Mouse (Mus musculus) MEL (cell line): Measurements from ENCODE around the gene Siglec1. TPM values are rescaled to one million over a fixed set of nuclear protein-coding genes. Genes with fewer than 3 reads are reported as not detected.
"Not testable (repeated sequence)": the region's sequence is repeated elsewhere in the genome, so short reads cannot be mapped to it uniquely, and the experiment has no call there.

ENCODE experiments used
- DNase-seq: peaks from one replicate; pipeline ENCODE4 v3.0.0; 2011; ENCODE audit warnings: low read depth, low spot score
- H3K27ac ChIP-seq: 2 replicates; pipeline ENCODE4 v1.5.1; 2012; ENCODE audit warnings: low read depth, mild to moderate bottlenecking, control low read depth, low read length, moderate library complexity; ENCODE audit not compliant: control insufficient read depth
- H3K27me3 ChIP-seq, 2 experiments: fragments of 150-350 bp in 1 of 2; sonication (generic) in 1 of 2; 2 replicates each; pipeline ENCODE4 v1.6.1; 2012; ENCODE audit warnings: low read length in 2 of 2, mild to moderate bottlenecking in 2 of 2, improper control_type of control experiment in 1 of 2, moderate library complexity in 1 of 2; ENCODE audit not compliant: insufficient read depth in 2 of 2, control insufficient read depth in 1 of 2
- H3K36me3 ChIP-seq, 2 experiments: 2 replicates each; pipeline ENCODE4 v1.6.1; 2012 to 2014; ENCODE audit warnings: low read length in 2 of 2, improper control_type of control experiment in 1 of 2, inconsistent platforms in 1 of 2, mild to moderate bottlenecking in 1 of 2; ENCODE audit not compliant: insufficient read depth in 2 of 2, control insufficient read depth in 1 of 2
- H3K4me1 ChIP-seq, 2 experiments: fragments of 150-350 bp in 1 of 2; sonication (generic) in 1 of 2; 2 replicates each; pipeline ENCODE4 v1.6.1; 2012; ENCODE audit warnings: low read length in 2 of 2, improper control_type of control experiment in 1 of 2, mild to moderate bottlenecking in 1 of 2; ENCODE audit not compliant: insufficient read depth in 2 of 2, control insufficient read depth in 1 of 2
- H3K4me3 ChIP-seq, 2 experiments: fragments of 150-350 bp in 1 of 2; sonication (generic) in 1 of 2; 2 replicates each; pipeline ENCODE4 v1.5.1; 2012; ENCODE audit warnings: low read depth in 2 of 2, low read length in 2 of 2, mild to moderate bottlenecking in 2 of 2, moderate library complexity in 2 of 2, control low read depth in 1 of 2, improper control_type of control experiment in 1 of 2; ENCODE audit not compliant: control insufficient read depth in 1 of 2, insufficient read depth in 1 of 2
- H3K79me2 ChIP-seq: 2 replicates; pipeline ENCODE4 v1.6.1; 2012; ENCODE audit warnings: mild to moderate bottlenecking, low read length, moderate library complexity; ENCODE audit not compliant: control insufficient read depth, poor library complexity, insufficient read depth
- H3K9ac ChIP-seq: 2 replicates; pipeline ENCODE4 v1.6.1; 2012; ENCODE audit warnings: low read depth, mild to moderate bottlenecking, control low read depth, low read length, moderate library complexity; ENCODE audit not compliant: control insufficient read depth, poor library complexity, severe bottlenecking
- H3K9me3 ChIP-seq: fragments of 150-350 bp; sonication (generic); replicated peaks from 2 replicates; pipeline ENCODE4 v1.6.1; 2012; ENCODE audit warnings: mild to moderate bottlenecking, low read length, improper control_type of control experiment, moderate library complexity; ENCODE audit not compliant: insufficient read depth
- CHD1 ChIP-seq: IDR thresholded peaks from 2 replicates; pipeline ENCODE4 v1.6.1; 2012; ENCODE audit warnings: low read depth, mild to moderate bottlenecking, inconsistent platforms, low read length, improper control_type of control experiment
- CHD2 ChIP-seq: IDR thresholded peaks from 2 replicates; pipeline ENCODE4 v1.6.1; 2011; ENCODE audit warnings: low read length, improper control_type of control experiment
- CTCF ChIP-seq, 3 experiments: IDR thresholded peaks in 2 of 3; conservative IDR thresholded peaks in 1 of 3; 2 replicates each; pipeline ENCODE4 v1.5.1; 2011 to 2012; ENCODE audit warnings: low read length in 3 of 3, low read depth in 2 of 3, mild to moderate bottlenecking in 2 of 3, improper control_type of control experiment in 1 of 3, inconsistent platforms in 1 of 3, mixed read lengths in 1 of 3, moderate library complexity in 1 of 3; ENCODE audit not compliant: control insufficient read depth in 1 of 3, insufficient read depth in 1 of 3, poor library complexity in 1 of 3, severe bottlenecking in 1 of 3
- E2F4 ChIP-seq: IDR thresholded peaks from 2 replicates; pipeline ENCODE4 v1.6.1; 2011; ENCODE audit warnings: low read depth, low read length, improper control_type of control experiment, borderline replicate concordance
- ETS1 ChIP-seq: IDR thresholded peaks from 2 replicates; pipeline ENCODE4 v1.6.1; 2012; ENCODE audit warnings: low read depth, mild to moderate bottlenecking, inconsistent platforms, low read length, improper control_type of control experiment, moderate library complexity
- KAT2A ChIP-seq: conservative IDR thresholded peaks from 2 replicates; pipeline ENCODE4 v1.6.1; 2012; ENCODE audit warnings: low read depth, low read length, improper control_type of control experiment, inconsistent platforms
- MAFK ChIP-seq: IDR thresholded peaks from 2 replicates; pipeline ENCODE4 v1.6.1; 2011; ENCODE audit warnings: low read depth, mild to moderate bottlenecking, low read length, improper control_type of control experiment, borderline replicate concordance
- MEF2A ChIP-seq: IDR thresholded peaks from 2 replicates; pipeline ENCODE4 v1.6.1; 2014; ENCODE audit warnings: low read depth, mild to moderate bottlenecking, inconsistent platforms, low read length, improper control_type of control experiment; ENCODE audit not compliant: poor library complexity, insufficient replicate concordance, severe bottlenecking; ENCODE audit errors: extremely low read depth
- MYB ChIP-seq: IDR thresholded peaks from 2 replicates; pipeline ENCODE4 v1.6.1; 2011; ENCODE audit warnings: mild to moderate bottlenecking, low read depth, low read length, improper control_type of control experiment
- NELFE ChIP-seq: IDR thresholded peaks from 2 replicates; pipeline ENCODE4 v1.6.1; 2011; ENCODE audit warnings: low read depth, low read length, improper control_type of control experiment
- NRF1 ChIP-seq: IDR thresholded peaks from 2 replicates; pipeline ENCODE4 v1.6.1; 2014; ENCODE audit warnings: low read depth, mild to moderate bottlenecking, inconsistent platforms, low read length, improper control_type of control experiment, moderate library complexity; ENCODE audit not compliant: poor library complexity, insufficient read depth, severe bottlenecking
- POLR2A ChIP-seq, 2 experiments: IDR thresholded peaks; 2 replicates each; pipeline ENCODE4 v1.6.1; 2011 to 2012; ENCODE audit warnings: low read length in 2 of 2, mild to moderate bottlenecking in 2 of 2, control low read depth in 1 of 2, improper control_type of control experiment in 1 of 2, low read depth in 1 of 2, moderate library complexity in 1 of 2; ENCODE audit not compliant: control insufficient read depth in 1 of 2, insufficient read depth in 1 of 2, poor library complexity in 1 of 2
- SMC3 ChIP-seq: IDR thresholded peaks from 2 replicates; pipeline ENCODE4 v1.6.1; 2011; ENCODE audit warnings: low read depth, low read length, improper control_type of control experiment
- TBP ChIP-seq: IDR thresholded peaks from 2 replicates; pipeline ENCODE4 v1.8.0; 2011; ENCODE audit warnings: low read depth, low read length, improper control_type of control experiment
- ZKSCAN1 ChIP-seq: IDR thresholded peaks from 2 replicates; pipeline ENCODE4 v1.6.1; 2012; ENCODE audit warnings: low read depth, mild to moderate bottlenecking, inconsistent platforms, low read length, improper control_type of control experiment, moderate library complexity
- polyA plus RNA-seq, 2 experiments: library from polyadenylated mRNA; stranded (reverse) in 1 of 2; unstranded in 1 of 2; fragments of >175 nt in 1 of 2; fragments of >200 nt in 1 of 2; gene quantifications; 2 replicates each; pipeline versions ENCODE4 v1.2.1 to v1.2.4; 2012; ENCODE audit warnings: low replicate concordance in 2 of 2, low read depth in 1 of 2; ENCODE audit not compliant: insufficient read length in 2 of 2, insufficient read depth in 1 of 2, missing spikeins in 1 of 2
- total RNA-seq: library from RNA; depleted of rRNA; stranded (reverse); fragments of 300-350 nt; gene quantifications from 2 replicates; pipeline ENCODE4 v1.2.3, GENCODE M21; 2012

Gene Siglec1
- total and polyA plus RNA-seq, 3 experiments: 0.04 to 0.07 TPM; not detected in 1

DNA sequence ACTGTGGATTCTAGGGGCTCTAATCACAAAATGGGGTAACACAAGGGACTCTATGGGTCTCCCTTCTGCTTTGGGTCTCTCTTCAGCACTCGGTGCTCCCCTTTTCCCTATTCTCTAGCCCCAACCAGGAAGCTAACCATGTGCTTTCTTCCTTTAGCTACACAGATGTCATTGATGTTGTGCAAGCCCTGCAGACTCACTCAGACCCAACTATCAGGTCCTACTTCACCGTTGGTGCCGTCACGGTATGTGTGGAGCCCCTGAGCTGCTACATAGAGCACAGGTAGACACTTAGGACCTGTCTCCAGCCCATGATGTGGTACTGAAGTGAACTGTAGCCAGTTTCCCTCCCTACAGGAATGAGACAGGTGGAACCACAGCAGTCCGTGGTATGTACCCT is 19.4 kb upstream of the Siglec1 start:
- Histone ChIP-seq H3K79me2 (no peaks in the 10 kb centered on the region), H3K4me3 (no peak overlapping the region), H3K27me3 (peaks cover 3 to 4% of the 10 kb centered on the region in 2 experiments; a peak in 3 of 4 replicates), H3K36me3 (no peaks in the 10 kb centered on the region), H3K27ac (no peak overlapping the region), H3K9ac (no peak overlapping the region), H3K4me1 (no peaks in the 10 kb centered on the region), H3K9me3 (no peaks in the 10 kb centered on the region)
- TF ChIP-seq SMC3 (no peak), MAFK (no peak), MEF2A (no peak), NRF1 (no peak), KAT2A (no peak), E2F4 (no peak), CHD1 (no peak), CTCF (IDR thresholded peaks at IDR 0.05 in 2 of 3, conservative IDR thresholded peaks at IDR 0.05 in 1 of 3; ENCODE audit: control insufficient read depth in 1 of 3, insufficient read depth in 1 of 3, low read depth in 2 of 3, low read length in 3 of 3, poor library complexity in 1 of 3, severe bottlenecking in 1 of 3) (no peak), NELFE (no peak), MYB (no peak), POLR2A (IDR thresholded peaks at IDR 0.05; ENCODE audit: control insufficient read depth in 1 of 2, insufficient read depth in 1 of 2, low read depth in 1 of 2, low read length in 2 of 2, poor library complexity in 1 of 2) (no peak), CHD2 (no peak), ETS1 (no peak), ZKSCAN1 (no peak)
- no peak for DNase-seq

DNA sequence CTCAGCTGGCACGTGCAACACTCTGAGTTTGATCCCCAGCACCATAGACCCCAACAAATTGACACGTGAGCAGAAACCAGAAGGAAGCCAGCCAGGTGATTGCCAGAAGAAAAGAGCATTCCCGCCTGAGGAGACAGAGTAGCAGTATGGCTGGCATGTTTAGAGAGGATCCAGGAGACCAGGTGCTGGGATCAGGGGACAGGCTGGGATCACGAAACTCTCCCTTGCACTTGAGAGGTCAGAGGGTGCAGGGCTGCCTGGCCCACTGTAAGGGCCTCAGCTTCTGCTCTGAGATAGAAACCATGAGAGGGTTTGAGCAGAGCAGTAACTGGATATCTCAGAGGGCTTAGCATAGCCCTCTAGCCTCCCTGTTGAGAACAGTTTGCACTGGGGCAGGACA is 18.5 kb upstream of the Siglec1 start:
- not testable (repeated sequence) for H3K9ac ChIP-seq, H3K27me3 ChIP-seq, H3K4me3 ChIP-seq, H3K36me3 ChIP-seq, H3K27ac ChIP-seq, DNase-seq, H3K79me2 ChIP-seq, H3K9me3 ChIP-seq, H3K4me1 ChIP-seq

DNA sequence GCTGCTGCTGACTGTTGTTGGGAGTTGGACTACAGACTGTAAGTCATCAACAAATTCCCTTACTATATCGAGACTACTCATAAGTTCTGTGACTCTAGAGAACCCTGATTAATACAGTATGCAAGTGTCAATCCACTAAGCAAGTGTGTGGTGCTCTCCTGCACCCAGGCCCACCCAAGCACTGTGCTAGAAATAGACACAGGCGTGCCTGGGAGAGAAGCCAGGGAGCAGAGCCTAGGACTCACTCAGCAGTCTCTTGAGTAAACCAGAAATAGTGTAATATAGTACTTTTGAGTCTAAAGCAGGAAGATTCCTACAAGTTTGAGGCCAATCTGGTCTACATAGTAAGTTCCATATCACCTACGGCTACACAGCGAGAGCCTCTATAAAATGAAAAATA is 17.5 kb upstream of the Siglec1 start:
- Histone ChIP-seq H3K36me3 (no peaks in the 10 kb centered on the region), H3K79me2 (no peaks in the 10 kb centered on the region), H3K9ac (no peak overlapping the region), H3K4me1 (no peaks in the 10 kb centered on the region), H3K27me3 (peaks cover 3 to 4% of the 10 kb centered on the region in 2 experiments; a peak in 3 of 4 replicates), H3K9me3 (no peaks in the 10 kb centered on the region), H3K4me3 (no peak overlapping the region), H3K27ac (no peak overlapping the region)
- TF ChIP-seq TBP: no peak
- TF ChIP-seq, all 39 proteins: peak for 0
- no peak for DNase-seq
